Mouse (Mus musculus) C2C12 (cell line): ENCODE results near the gene Cct6b.

ENCODE experiments used
- CEBPB ChIP-seq: IDR thresholded peaks from one replicate; pipeline ENCODE4 v1.6.1; 2011; ENCODE audit warnings: low read depth, mild to moderate bottlenecking, control low read depth, moderate library complexity
- CTCF ChIP-seq: IDR thresholded peaks from one replicate; pipeline ENCODE4 v1.5.1; 2011; ENCODE audit not compliant: control insufficient read depth, insufficient read depth, insufficient read length
- MAX ChIP-seq: IDR thresholded peaks from one replicate; pipeline ENCODE4 v1.6.1; 2011; ENCODE audit warnings: mild to moderate bottlenecking, control low read depth
- MYOD1 ChIP-seq: IDR thresholded peaks from one replicate; pipeline ENCODE4 v1.6.1; 2011; ENCODE audit warnings: low read depth; ENCODE audit not compliant: control insufficient read depth, insufficient read length
- MYOG ChIP-seq: IDR thresholded peaks from one replicate; pipeline ENCODE4 v1.6.1; 2011; ENCODE audit not compliant: control insufficient read depth, insufficient read length; ENCODE audit errors: extremely low read depth
- USF1 ChIP-seq: IDR thresholded peaks from one replicate; pipeline ENCODE4 v1.6.1; 2011; ENCODE audit warnings: low read depth, mild to moderate bottlenecking, control low read depth, moderate library complexity

- TF ChIP-seq CTCF, result no peak
- no peak for TF ChIP-seq CEBPB
- TF ChIP-seq MAX, result no peak
- no peak for TF ChIP-seq MYOG
- no peak for TF ChIP-seq USF1
- no peak for TF ChIP-seq MYOD1
These were observed 59.0 kb downstream of the Cct6b start for GRCm38 (mm10) chr11:82705082-82705481.
